Mouse (Mus musculus) induced T-regulatory cell, adult 2 months (primary cell): ENCODE measurements around the gene Slc22a13.

Experiments used
- DNase-seq: peaks from one replicate; pipeline ENCODE4 v3.0.0-alpha.2; 2012; ENCODE audit warnings: low read depth

The Slc22a13 gene

DNA sequence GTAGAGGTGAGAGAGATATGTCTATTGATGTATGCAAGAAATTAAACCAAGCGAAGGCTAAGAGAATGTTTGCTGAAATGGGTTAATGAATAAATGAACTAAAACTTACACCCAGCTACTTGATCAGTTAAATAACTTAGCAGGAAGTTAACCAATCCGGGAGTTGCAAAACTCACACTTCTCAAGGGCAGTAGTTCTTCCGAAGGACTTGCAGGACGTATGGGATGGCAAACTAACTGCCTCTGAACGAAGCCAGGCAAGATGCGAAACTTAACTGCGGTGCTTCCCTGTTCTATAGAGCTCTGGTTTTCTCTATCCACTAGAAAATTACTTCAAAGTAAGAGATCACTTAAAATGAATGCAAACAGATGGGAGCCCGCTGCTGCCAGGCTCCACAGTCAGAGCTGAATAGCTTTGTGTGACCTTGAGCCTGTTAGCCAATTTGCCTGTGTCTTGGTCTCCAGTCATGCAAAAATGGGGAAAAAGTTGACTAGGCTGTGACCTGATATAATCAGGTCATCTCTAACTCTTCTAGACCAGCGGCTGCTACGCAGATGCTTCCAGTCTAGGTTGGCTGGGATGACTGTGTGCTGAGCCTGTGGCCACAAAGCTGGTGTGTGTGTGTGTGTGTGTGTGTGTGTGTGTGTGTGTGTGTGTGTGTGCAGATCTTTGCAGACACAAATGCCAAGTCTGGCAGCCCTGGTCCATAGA lies 9.6 kb downstream of the Slc22a13 start:
- DNase-seq: no peak

DNA sequence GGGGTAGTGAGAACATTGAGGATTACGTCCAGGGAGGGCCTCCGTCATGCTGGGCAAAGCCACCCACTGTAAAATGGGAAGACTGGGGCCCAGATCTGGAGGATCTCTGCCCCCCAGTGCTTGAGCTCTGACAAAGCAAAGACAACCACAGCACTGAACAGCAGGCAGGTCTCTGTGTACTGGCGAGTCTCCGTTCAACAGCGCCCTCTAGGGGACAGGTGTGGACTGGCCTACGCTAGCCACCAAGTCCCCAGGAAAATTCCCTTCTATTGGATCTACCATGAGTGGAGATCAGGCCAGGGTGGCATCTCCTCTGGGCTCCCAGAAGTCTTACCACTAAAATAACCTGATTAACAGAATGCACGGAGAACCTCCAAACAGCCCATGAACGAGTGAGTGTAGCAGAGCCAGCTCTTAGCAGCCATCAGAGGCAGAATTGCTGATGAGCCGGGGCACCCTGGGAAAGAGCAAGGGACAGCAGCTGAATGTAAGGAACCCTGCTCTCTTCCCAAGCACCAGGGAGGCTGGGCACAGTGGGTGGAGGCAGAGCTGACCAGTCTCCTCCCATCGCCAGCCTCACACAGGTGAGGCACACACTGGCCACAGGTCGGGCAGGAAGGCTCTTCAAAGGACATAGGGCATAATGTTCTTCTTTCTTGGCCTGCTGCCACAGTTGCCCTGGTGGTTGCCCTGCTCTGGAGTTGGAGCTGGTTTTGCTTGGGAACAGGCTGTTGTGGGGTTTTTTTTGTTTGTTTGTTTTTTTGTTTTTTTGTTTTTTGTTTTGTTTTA lies 16.5 kb downstream of the Slc22a13 start:
- DNase-seq: peak; percentile 63

DNA sequence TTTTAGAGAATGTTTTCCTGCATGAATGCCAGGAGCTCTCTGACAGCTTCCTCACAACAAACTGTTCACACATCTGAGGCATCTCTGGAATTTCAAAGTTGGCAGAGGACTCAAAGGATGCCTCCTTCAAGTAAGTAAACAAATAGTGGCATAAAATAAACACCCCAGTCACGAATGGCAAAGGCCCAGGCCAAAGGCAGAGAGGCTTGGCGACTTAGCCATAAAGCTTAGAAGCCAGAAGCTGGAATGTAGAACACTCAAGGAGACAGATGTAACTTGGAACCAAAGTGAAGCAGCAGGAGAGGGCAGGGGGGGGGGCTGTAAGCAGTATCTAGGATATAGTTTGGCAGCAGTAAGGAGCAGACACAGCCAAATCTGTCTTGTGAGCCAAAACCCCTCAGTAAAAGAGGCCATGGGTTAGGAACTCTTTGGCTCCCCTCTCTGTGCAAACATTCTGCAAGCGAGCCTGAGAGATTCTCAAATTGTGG lies 27.6 kb downstream of the Slc22a13 start:
- DNase-seq: no peak

DNA sequence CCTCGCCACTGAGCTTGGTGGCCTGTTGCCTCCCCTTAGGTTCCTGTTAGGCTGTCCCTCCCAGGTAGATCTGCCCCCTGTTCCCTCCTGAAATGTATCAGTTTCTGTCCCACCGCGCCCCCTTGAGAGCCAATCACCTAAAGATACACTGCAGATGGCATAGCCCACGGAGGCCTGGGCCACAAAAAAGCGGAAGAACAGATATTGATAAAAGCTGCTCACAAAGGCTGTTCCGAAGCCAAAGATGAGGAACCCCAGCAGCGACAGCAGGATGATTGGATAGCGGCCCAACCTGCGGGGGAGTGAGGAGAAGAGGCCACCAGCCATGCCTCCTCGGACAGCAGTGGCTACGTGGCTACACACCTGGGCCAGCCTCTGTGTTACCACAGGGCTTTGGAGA lies 29.6 kb downstream of the Slc22a13 start:
- no peak for DNase-seq

DNA sequence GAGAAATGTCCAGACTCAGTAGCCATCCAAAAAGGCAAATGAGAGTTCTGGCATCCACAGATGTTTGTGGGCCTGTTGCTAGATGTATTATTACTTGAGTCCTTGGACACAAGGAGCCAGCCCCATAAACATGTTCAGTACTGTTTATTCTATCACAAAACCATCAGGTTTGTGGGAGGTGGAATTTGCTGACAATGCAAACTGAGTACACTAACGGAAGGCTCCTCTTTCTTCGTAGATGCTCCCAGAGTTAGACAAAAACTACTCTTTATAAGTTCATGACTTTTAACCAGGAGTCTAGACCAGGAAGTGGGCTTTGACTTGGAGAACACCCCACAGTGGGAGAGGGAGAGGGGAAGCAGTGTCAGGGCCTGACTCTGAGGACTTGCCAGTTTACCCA lies 41.3 kb downstream of the Slc22a13 start:
- no peak for DNase-seq

DNA sequence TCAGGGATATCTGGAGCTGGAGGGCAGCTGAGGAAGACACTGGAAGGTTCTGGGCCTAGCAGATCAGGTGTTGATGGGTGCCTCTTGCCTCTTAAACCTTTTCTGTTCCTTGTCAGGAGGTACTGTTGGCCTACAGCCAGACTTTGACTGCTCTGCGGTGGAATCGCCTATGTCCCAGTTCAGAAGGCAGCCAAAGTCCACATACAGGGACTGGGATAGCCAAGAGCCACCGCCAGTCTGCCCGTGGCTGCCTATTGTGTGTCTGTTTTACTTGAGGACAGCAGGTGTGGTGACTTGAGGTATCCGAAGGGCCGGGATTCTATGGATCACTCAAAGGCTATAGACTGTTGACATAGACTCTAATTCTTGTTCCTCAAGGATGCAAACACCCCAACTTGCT lies 43.4 kb downstream of the Slc22a13 start:
- DNase-seq: no peak

DNA sequence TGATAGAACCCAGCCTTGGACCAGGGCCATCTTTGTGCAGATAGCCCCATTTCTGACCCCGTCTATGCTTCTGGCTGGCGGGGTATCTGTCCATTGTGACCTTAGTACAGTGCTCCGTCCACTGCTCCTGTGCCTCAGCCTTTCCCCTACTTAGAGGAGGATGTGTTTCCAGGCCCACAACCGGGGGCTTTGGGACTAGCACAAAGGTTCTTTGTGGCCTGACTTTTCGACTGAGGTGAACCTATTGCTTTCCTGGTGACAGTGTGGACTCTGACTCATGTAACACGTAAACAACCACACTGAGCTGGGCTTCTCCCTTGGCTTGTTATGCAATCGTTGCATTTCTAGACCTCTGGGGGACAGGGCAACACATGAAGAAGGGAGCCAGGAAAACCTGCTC lies 44.2 kb downstream of the Slc22a13 start:
- no peak for DNase-seq

DNA sequence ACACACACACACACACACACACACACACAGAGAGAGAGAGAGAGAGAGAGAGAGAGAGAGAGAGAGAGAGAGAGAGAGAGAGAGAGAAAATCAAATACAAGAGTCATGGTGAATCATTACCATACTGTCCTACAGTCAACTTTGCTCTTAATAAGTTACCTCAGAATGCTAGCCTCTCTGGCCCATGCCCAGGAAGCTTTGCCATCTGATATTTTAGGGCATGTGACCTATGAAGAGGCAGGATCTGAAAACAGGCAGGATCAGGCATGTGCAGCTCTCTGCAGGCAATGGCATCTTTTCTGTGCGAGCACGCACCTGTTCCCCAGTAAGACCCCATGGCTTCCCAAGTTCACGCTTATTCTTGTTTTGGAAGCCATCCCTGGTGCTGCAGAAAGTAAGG lies 48.2 kb downstream of the Slc22a13 start:
- DNase-seq: no peak

DNA sequence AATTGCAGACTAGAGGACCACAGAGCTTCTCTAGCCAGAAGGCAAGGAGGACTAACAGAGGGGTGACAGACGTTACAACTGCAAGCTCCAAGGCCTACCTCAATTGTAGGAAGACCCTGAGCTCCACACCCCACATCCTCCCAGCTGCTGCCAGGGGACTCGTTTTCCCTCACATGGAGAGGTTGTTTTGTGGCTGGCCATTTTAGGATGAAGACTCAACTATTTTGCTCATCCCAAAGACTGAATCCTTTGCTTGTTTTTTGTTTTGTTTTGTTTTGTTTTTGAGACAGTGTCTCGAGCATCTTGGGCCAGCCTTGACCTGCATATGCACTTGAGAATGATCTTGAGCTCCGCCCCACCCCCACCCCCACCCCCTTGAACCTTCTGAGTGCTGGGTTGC lies 50.0 kb downstream of the Slc22a13 start, which contains the start of gene Gm47289:
Gene Gm47289 (plus strand): TSS at position 301 of the 400 bp plus-strand sequence.
- no peak for DNase-seq

DNA sequence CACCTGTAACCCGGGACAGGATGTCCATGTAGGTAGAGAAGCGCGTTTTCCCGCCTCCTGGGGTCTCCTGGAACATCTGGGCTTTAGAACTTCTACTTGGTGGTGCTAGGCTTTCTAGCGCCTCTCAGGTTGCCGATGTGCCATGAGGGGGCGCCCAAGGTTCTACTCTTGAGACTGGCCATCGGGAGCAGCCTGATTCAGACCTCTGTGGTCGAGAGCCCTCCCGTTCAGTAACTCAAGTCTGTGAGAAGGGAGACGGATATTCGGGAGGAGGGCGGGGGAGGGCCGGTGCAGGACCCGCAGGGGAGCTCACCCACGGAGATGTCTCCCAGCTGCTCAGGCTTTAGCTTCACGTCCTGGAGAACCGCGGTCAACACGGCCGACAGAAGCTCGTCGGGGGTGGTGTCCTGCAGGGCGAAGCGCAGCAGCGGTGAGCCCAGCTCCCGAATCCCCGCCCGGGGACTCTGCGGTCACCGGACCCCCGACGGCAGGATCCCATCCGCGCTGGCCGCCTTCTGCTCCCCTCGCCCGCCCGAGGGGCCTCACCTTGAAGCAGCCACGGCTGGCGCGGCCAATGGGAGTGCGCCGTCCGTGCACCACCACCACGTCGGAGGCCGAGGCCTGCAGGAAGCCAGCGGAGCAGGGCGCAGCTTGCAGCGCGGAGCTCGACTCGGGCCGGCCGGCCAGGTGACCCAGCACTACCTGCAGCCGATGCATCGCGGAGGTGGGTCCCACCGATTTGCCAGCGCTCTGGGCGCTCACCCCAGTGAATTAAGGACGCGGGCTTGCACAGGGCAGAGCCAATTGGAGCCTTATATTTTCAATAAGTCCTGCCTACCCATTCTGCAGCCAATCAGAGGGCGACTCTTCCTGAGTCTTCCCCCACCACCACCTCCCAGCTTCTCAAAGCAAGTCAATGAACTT lies 52.4 kb downstream of the Slc22a13 start, which contains the start of gene Acaa1b:
Gene Acaa1b (minus strand): TSS at position 816 of the 924 bp plus-strand sequence.
- peak; percentile 60 for DNase-seq

DNA sequence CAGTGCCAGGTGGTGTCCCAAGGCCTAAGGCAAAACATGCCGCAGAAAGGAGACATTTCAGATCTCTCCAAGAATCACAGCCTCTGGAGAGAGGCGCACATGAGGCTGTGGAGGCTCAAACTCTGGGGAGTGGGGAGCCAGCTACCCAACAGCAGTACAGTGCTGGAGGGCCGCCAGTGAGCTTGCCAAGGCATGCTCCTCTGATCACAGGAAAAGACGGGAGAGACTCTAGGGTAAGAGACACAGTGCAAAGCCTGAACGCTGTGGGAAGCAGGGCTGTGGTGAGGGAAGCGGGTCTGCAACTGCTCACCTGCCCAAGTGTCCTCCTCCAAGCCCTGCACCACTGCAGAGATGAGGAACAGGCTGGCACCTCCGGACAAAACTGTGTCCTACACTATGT lies 53.1 kb downstream of the Slc22a13 start:
- no peak for DNase-seq

DNA sequence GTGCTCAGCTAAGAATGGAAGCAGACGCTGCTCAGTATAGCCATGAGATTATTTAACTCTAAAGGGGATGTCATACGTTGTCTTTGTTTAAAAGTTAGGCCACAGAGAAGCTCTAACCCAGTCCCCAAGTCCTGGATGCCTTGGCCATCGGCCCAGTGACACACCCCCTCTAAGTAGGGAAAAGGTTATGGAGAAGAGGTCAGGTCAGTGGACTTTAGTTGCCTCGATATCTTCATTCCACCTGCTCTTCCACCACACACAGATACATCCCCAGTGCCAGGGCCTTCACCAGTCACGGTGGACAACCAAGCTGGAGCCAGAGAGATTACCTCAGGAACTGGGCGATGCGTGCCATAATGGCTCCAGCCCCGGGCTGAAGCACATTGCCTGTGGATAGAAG lies 53.5 kb downstream of the Slc22a13 start:
- DNase-seq: no peak

DNA sequence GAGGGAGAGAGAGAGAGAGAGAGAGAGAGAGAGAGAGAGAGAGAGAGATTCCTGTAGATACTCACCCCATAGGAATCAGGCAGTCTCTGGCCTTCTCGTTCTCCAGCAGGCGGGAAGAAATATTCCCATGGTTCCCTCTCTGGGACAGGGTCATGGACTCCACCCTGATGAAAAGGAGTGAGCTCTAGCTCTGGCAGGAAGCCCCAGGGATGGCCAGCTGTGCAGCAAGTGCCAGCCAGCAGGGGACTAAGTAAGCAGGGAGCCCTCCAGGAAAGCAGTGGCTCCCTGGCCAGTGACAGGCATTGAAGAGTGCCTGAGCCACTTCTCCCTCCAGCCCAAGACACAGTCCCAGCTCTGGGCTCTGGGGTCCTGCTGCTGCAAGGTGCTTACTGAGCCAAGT lies 57.1 kb downstream of the Slc22a13 start:
- DNase-seq: no peak

DNA sequence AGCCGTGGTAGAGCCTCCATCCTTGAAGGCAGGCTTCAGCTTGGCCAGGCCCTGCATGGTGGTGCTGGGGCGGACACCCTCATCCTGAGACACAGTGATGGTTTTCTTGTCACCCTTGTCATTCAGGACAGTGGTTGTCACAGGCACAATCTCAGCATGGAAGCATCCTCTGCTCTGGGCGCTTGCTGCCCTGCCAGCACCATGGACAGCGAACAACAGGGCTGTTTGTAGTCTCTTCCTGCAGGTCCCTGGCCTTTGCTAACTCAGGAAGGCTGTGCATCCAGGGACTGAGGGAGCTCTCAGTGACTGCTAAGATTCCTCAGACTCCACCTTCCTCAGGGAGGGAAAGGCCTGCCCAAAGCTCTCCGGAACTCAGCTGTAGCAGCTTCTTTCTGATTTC lies 59.3 kb downstream of the Slc22a13 start:
- peak; percentile 38 for DNase-seq

DNA sequence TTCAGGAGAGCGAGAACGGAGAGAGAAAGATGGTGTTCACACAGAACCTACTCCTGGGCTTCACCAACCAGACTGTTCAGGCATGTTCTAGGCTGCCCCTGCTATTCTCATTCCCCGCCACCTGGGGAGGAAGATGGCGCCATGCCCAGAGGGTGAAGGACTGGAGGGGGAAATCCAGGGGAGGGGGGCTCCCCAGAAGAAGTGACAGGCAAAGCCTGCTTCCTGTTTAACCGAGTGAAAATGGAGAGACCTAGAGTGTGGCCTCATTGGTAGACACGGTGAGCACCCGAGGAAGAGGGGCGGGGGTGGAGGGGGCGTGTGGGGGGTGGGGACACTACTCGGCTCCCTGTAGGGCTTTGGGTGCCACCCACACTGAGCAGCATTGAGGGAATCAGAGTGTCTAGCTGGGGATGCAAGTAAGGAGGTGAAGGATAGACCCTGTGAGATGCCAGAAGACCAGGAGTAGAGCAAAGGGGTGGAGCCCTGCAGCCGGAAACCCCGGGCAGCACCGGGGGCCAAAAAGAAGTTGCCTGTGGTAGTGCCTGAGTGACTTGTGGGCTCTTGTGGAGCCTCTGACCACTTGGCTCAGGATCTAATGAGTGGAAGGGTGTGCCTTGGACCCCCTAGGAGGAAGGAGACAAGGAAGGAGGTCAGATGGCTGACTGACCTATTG lies 62.7 kb downstream of the Slc22a13 start:
- no peak for DNase-seq

DNA sequence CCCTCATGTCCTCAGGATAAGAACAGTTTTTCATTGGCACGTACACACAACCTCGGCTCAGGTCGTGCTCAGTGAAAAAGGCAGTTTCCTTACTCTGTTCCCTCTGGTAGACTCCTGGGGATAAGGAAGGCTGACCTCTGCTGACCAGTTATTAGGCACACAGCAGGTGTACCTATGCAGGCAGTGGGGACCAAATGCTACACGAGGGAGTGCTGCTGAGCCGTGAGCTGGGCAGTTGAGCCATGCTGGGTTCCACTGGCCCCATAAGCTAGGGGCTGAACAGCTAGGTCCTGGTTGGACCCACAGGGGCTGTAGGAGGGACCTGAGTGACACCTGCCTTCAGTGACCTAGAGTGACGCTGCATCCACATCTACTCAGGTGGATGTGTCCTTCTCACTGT lies 63.3 kb downstream of the Slc22a13 start:
- DNase-seq: no peak

DNA sequence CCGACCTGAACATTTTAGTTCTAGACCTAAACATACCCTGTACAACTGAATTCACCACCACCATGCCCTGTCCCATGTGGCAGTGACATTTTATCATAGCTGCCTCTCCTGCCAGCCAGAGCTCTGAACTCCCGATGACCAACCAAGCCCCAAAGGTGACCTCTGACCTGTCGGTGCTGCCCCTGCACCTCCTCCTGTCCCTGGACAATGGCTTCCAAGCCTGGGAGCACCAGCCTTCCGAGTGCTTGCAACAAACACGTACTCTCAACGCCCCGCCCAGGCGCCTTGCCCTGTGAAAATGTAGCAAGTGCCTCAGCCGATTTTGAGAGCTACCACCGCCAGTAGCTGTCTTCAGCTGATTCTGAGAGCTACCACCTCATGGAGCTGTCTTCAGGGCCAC lies 63.8 kb downstream of the Slc22a13 start:
- no peak for DNase-seq

DNA sequence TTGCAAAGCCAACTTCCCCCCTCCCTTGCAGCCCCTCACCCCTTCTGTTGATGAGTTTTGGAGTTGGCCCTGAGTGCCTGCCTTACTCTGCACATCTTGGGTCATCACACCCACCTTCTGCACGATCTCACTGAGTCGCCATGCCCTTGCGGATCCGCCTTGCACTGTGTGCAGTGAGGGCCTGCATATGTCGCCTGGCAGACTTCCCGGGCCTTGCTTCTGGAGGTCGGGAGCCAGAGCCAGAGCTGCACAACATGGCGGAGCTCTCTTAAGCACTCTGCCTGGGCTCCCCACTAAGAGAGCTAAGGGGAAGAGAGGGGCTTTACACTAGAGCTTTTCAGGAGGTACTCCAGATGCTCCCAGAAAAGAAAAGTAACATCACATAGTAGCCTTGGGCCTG lies 64.2 kb downstream of the Slc22a13 start:
- DNase-seq: no peak

DNA sequence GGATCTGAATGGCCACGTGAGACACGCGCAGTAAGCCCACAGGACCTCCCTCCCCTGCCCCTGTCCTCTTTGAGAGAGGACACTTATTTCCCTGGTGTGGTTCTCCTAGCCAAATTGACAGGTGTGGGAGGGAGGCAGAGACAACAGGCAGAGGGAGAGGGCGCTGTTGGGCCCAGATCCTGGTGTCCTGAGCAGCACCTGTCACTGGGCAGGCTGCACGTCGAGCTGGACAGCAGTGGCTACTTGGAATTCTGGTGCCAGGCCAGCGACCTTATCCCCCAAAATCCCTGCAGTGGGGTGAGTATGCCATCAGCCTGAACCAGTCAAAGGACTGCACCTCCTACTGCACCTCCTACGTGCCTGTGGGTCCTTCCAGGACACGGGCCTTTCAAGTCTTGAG lies 65.5 kb downstream of the Slc22a13 start:
- no peak for DNase-seq
